Mouse (Mus musculus) CH12.LX (cell line): ENCODE data around the gene Arhgap42. TPM values are rescaled to one million over a fixed set of nuclear protein-coding genes. Genes with fewer than 3 reads are reported as not detected.

Source experiments
- DNase-seq: peaks from one replicate; pipeline ENCODE4 v3.0.0-alpha.2; 2013; ENCODE audit errors: extremely low read depth
- H3K27ac ChIP-seq: 2 replicates; pipeline ENCODE4 v1.5.1; 2012; ENCODE audit warnings: low read depth, mild to moderate bottlenecking, control low read depth, moderate library complexity; ENCODE audit not compliant: insufficient read depth
- H3K27me3 ChIP-seq: replicated peaks from 2 replicates; pipeline ENCODE3; 2012; ENCODE audit warnings: inconsistent platforms
- H3K36me3 ChIP-seq, 2 experiments: replicated peaks in 1 of 2; 2 replicates each; pipeline versions ENCODE3 to v1.6.1; 2012; ENCODE audit warnings: inconsistent platforms in 1 of 2, low read length in 1 of 2, mild to moderate bottlenecking in 1 of 2, mixed read lengths in 1 of 2, moderate library complexity in 1 of 2; ENCODE audit not compliant: control insufficient read depth in 1 of 2, insufficient read depth in 1 of 2
- H3K4me1 ChIP-seq, 2 experiments: 2 replicates each; pipeline ENCODE4 v1.6.1; 2012; ENCODE audit warnings: inconsistent platforms in 1 of 2, moderate library complexity in 1 of 2; ENCODE audit not compliant: insufficient read depth in 2 of 2, control insufficient read depth in 1 of 2
- H3K4me2 ChIP-seq: 2 replicates; pipeline ENCODE4 v1.6.1; 2012; ENCODE audit warnings: low read depth, mild to moderate bottlenecking, control low read depth; ENCODE audit not compliant: poor library complexity, insufficient read depth, severe bottlenecking
- H3K4me3 ChIP-seq, 3 experiments: fragments of 150-350 bp in 1 of 3; sonication (generic) in 1 of 3; replicated peaks in 1 of 3; 2 replicates each; pipeline versions ENCODE3 to v1.5.1; 2011 to 2012; ENCODE audit warnings: low read depth in 2 of 3, low read length in 2 of 3, mild to moderate bottlenecking in 2 of 3, moderate library complexity in 2 of 3, control low read depth in 1 of 3, improper control_type of control experiment in 1 of 3, inconsistent platforms in 1 of 3, mixed read lengths in 1 of 3; ENCODE audit not compliant: poor library complexity in 1 of 3
- H3K79me2 ChIP-seq: replicated peaks from 2 replicates; pipeline ENCODE4 v1.6.1; 2012; ENCODE audit warnings: mild to moderate bottlenecking, moderate library complexity; ENCODE audit not compliant: control insufficient read depth, poor library complexity, insufficient read depth, severe bottlenecking; ENCODE audit errors: extremely low read depth
- H3K9ac ChIP-seq: 2 replicates; pipeline ENCODE4 v1.6.1; 2012; ENCODE audit warnings: low read depth, mild to moderate bottlenecking, control low read depth, moderate library complexity; ENCODE audit not compliant: insufficient read depth
- H3K9me3 ChIP-seq: replicated peaks from 2 replicates; pipeline ENCODE3; 2012; ENCODE audit warnings: low read length, inconsistent platforms, mixed read lengths
- BHLHE40 ChIP-seq: IDR thresholded peaks from 2 replicates; pipeline ENCODE4 v1.6.1; 2011; ENCODE audit warnings: mild to moderate bottlenecking, low read depth, low read length, improper control_type of control experiment
- CHD2 ChIP-seq: IDR thresholded peaks from 2 replicates; pipeline ENCODE4 v1.6.1; 2011; ENCODE audit warnings: low read length, improper control_type of control experiment
- E2F4 ChIP-seq: IDR thresholded peaks from 2 replicates; pipeline ENCODE4 v1.6.1; 2011; ENCODE audit warnings: low read depth, low read length, improper control_type of control experiment; ENCODE audit not compliant: insufficient replicate concordance
- ELF1 ChIP-seq: IDR thresholded peaks from 2 replicates; pipeline ENCODE4 v1.6.1; 2014; ENCODE audit warnings: low read depth, mild to moderate bottlenecking, inconsistent platforms, low read length, improper control_type of control experiment
- EP300 ChIP-seq: IDR thresholded peaks from 2 replicates; pipeline ENCODE4 v1.6.1; 2011; ENCODE audit warnings: low read length, improper control_type of control experiment
- HCFC1 ChIP-seq: IDR thresholded peaks from 2 replicates; pipeline ENCODE4 v1.6.1; 2012; ENCODE audit warnings: low read depth, mild to moderate bottlenecking, inconsistent platforms, low read length, improper control_type of control experiment
- IRF4 ChIP-seq: IDR thresholded peaks from 2 replicates; pipeline ENCODE4 v1.6.1; 2014; ENCODE audit warnings: low read depth, mild to moderate bottlenecking, inconsistent platforms, low read length, improper control_type of control experiment
- JUN ChIP-seq: IDR thresholded peaks from 2 replicates; pipeline ENCODE4 v1.6.1; 2011; ENCODE audit warnings: low read depth, mild to moderate bottlenecking, low read length, improper control_type of control experiment, moderate library complexity; ENCODE audit not compliant: insufficient read depth
- JUND ChIP-seq: conservative IDR thresholded peaks from 2 replicates; pipeline ENCODE4 v1.6.1; 2011; ENCODE audit warnings: low read depth, low read length, improper control_type of control experiment
- MAFK ChIP-seq: IDR thresholded peaks from 2 replicates; pipeline ENCODE4 v1.6.1; 2011; ENCODE audit warnings: low read length, improper control_type of control experiment; ENCODE audit not compliant: insufficient replicate concordance
- MAX ChIP-seq: IDR thresholded peaks from 2 replicates; pipeline ENCODE4 v1.6.1; 2011; ENCODE audit warnings: low read length, improper control_type of control experiment
- MEF2A ChIP-seq: IDR thresholded peaks from 2 replicates; pipeline ENCODE4 v1.6.1; 2014; ENCODE audit warnings: low read depth, mild to moderate bottlenecking, inconsistent platforms, low read length, improper control_type of control experiment, borderline replicate concordance
- POLR2AphosphoS2 ChIP-seq: IDR thresholded peaks from 2 replicates; pipeline ENCODE4 v1.6.1; 2011; ENCODE audit warnings: low read depth, low read length, improper control_type of control experiment
- RCOR1 ChIP-seq: conservative IDR thresholded peaks from 2 replicates; pipeline ENCODE4 v1.6.1; 2012; ENCODE audit warnings: low read depth, mild to moderate bottlenecking, inconsistent platforms, low read length, improper control_type of control experiment
- SIN3A ChIP-seq: IDR thresholded peaks from 2 replicates; pipeline ENCODE4 v1.6.1; 2012; ENCODE audit warnings: low read length, improper control_type of control experiment, inconsistent platforms
- TBP ChIP-seq: conservative IDR thresholded peaks from 2 replicates; pipeline ENCODE4 v1.6.1; 2011; ENCODE audit warnings: low read depth, low read length, improper control_type of control experiment
- TCF12 ChIP-seq: IDR thresholded peaks from 2 replicates; pipeline ENCODE4 v1.6.1; 2014; ENCODE audit warnings: low read depth, mild to moderate bottlenecking, inconsistent platforms, low read length, improper control_type of control experiment
- ZC3H11A ChIP-seq: IDR thresholded peaks from 2 replicates; pipeline ENCODE4 v1.6.1; 2012; ENCODE audit warnings: low read depth, mild to moderate bottlenecking, inconsistent platforms, low read length, improper control_type of control experiment
- ZKSCAN1 ChIP-seq: IDR thresholded peaks from 2 replicates; pipeline ENCODE4 v1.6.1; 2012; ENCODE audit warnings: low read depth, inconsistent platforms, low read length, improper control_type of control experiment, borderline replicate concordance
- ZMIZ1 ChIP-seq: IDR thresholded peaks from 2 replicates; pipeline ENCODE4 v1.6.1; 2012; ENCODE audit warnings: low read depth, mild to moderate bottlenecking, inconsistent platforms, low read length, improper control_type of control experiment
- dilution Hi-C: fragments of 300-500 bp; cut with MboI; formaldehyde crosslinking; loops from 2 replicates; pipeline ENCODE4 v1.14.3; 2020; ENCODE audit warnings: low sequenced_read_pairs; ENCODE audit not compliant: extremely low pct_unique_long_range_greater_than_20kb, extremely low pct_ligation_motif_present
- in situ Hi-C: fragments of 300-500 bp; cut with MboI; formaldehyde crosslinking; loops from 3 replicates; pipeline ENCODE4 v1.14.3; 2019; ENCODE audit warnings: low sequenced_read_pairs, low pct_ligation_motif_present, low pct_unique_long_range_greater_than_20kb, mixed read lengths
- polyA plus RNA-seq: library from polyadenylated mRNA; unstranded; fragments of >175 nt; gene quantifications from 2 replicates; pipeline ENCODE4 v1.2.1, GENCODE M21; 2012; ENCODE audit warnings: low read depth; ENCODE audit not compliant: insufficient read length
- total RNA-seq, 2 experiments: library from RNA; depleted of rRNA; stranded (reverse); fragments of 300-350 nt in 1 of 2; fragments of >200 nt in 1 of 2; gene quantifications; 2 replicates each; pipeline ENCODE4 v1.2.3; 2012 to 2014

Arhgap42 gene
- total and polyA plus RNA-seq, 3 experiments, result not detected

DNA sequence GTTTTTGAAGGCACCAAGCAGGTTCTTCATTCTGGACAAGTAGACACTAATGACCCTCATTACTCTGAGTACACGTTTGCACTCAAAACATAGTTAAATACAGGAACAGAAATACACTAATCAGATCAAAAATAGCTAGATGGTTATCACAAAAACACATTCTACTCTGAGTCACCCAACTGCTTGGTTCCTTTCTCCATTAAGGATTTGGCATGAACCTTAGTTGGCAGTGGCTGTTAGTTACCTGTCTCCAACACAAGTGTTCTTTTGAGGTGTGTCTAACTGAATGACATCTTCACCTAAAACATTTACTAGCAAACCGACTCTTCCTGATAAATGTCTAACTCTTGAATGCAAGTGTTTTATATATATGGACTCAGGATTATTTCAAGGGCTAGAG lies 64.0 kb downstream of the Arhgap42 start:
- Histone ChIP-seq H3K4me2 (no peak overlapping the region), H3K36me3 (no peaks in the 10 kb centered on the region), H3K27me3 (no peaks in the 10 kb centered on the region), H3K79me2 (no peaks in the 10 kb centered on the region), H3K4me3 (no peak overlapping the region), H3K4me1 (no peaks in the 10 kb centered on the region), H3K9me3 (peaks cover 19% of the 10 kb centered on the region), H3K9ac (no peak overlapping the region), H3K27ac (no peak overlapping the region)
- DNase-seq, result no peak
- in situ Hi-C loops, result no loop called here
- dilution Hi-C loops, result no loop called here
- TF ChIP-seq IRF4 (no peak), MAFK (no peak)

DNA sequence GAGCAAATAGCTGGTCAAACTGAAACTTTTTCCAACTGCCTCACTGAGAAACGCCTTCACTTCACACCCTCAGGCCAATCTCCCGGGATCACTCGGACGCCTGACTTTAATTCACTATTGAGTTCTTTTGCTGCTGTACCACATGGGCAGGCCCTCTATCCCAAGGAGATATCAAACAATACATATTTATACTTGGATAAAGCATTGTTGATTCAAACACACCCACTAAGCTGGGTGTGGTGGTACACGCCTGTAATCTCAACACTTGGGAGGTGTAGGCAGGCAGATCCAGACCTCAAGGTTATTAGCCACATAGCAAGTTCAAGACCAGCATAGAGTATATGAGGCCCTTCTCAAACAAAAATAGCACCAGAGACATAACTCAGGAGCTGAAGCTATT lies 64.7 kb downstream of the Arhgap42 start:
- dilution Hi-C loops, result no loop called here
- no peak for TF ChIP-seq BHLHE40
- no peak for TF ChIP-seq ELF1
- no peak for TF ChIP-seq RCOR1
- no peak for TF ChIP-seq TBP
- no peak for TF ChIP-seq ZKSCAN1
- no peak for TF ChIP-seq POLR2AphosphoS2
- TF ChIP-seq MEF2A, result no peak
- no peak for TF ChIP-seq IRF4
- no peak for TF ChIP-seq SIN3A
- no peak for TF ChIP-seq ZMIZ1
- TF ChIP-seq TCF12, result no peak
- TF ChIP-seq MAX, result no peak
- no peak for TF ChIP-seq JUND
- no peak for TF ChIP-seq CHD2
- TF ChIP-seq E2F4, result no peak
- TF ChIP-seq HCFC1, result no peak
- no peak for TF ChIP-seq EP300
- no peak for TF ChIP-seq JUN
- no peak for TF ChIP-seq ZC3H11A
- H3K36me3 ChIP-seq, result no peaks in the 10 kb centered on the region

More for the DNA sequence above, 64.7 kb downstream of the Arhgap42 start:
- no peak for DNase-seq
- peaks cover 19% of the 10 kb centered on the region for H3K9me3 ChIP-seq
- H3K79me2 ChIP-seq, result no peaks in the 10 kb centered on the region
- H3K4me1 ChIP-seq, result no peaks in the 10 kb centered on the region
- H3K9ac ChIP-seq, result no peak overlapping the region
- no peak overlapping the region for H3K4me2 ChIP-seq
- no peak overlapping the region for H3K27ac ChIP-seq
- H3K4me3 ChIP-seq, result no peak overlapping the region
- H3K27me3 ChIP-seq, result no peaks in the 10 kb centered on the region
- in situ Hi-C loops, result no loop called here
